Mouse (Mus musculus): ENCODE measurements around the gene Gm9125. TPM values are rescaled to one million over a fixed set of nuclear protein-coding genes. Genes with fewer than 3 reads are reported as not detected.
"Not testable (repeated sequence)": the region's sequence is repeated elsewhere in the genome, so short reads cannot be mapped to it uniquely, and the experiment has no call there.

Gm9125 gene
- not detected in 2 replicates for polyA plus RNA-seq (2015; fragmentation: Nextera tagmentation; extraction: Ambion mirVana)

GRCm38 (mm10) chr3:94054785-94055184, at the start of gene Gm9125:
Gm9125 (minus strand) TSS chr3:94054885.
- not testable (repeated sequence) for H3K36me3 ChIP-seq; H3K4me2 ChIP-seq; H3K4me3 ChIP-seq; H3K27ac ChIP-seq; ATAC-seq (ENCODE audit: insufficient number of reproducible peaks, insufficient read depth, low FRiP score, low TSS enrichment, low read depth); H3K9me3 ChIP-seq; H3K27me3 ChIP-seq; H3K4me1 ChIP-seq; H3K9ac ChIP-seq
- WGBS: 93% methylated on average over 2 of the region's 3 CpGs

GRCm38 (mm10) chr3:94072544-94072943, 17.9 kb upstream of the Gm9125 start, which contains the start of gene Gm10697:
Gm10697 (minus strand) TSS chr3:94072644.
- not testable (repeated sequence) for H3K4me3 ChIP-seq; H3K27me3 ChIP-seq; ATAC-seq (ENCODE audit: insufficient number of reproducible peaks, insufficient read depth, low FRiP score, low TSS enrichment, low read depth); H3K9ac ChIP-seq; H3K9me3 ChIP-seq; H3K27ac ChIP-seq; H3K36me3 ChIP-seq; H3K4me2 ChIP-seq; H3K4me1 ChIP-seq
- WGBS: 63% methylated on average over 1 of the region's 3 CpGs

- H3K4me1 ChIP-seq; H3K27ac ChIP-seq; H3K4me3 ChIP-seq; H3K9me3 ChIP-seq; H3K27me3 ChIP-seq; H3K4me2 ChIP-seq; H3K9ac ChIP-seq; H3K36me3 ChIP-seq; ATAC-seq (ENCODE audit: insufficient number of reproducible peaks, insufficient read depth, low FRiP score, low TSS enrichment, low read depth): not testable (repeated sequence)
- 50% methylated on average over 1 of the region's 5 CpGs for WGBS
These were observed 5.0 kb downstream of the Gm9125 start for GRCm38 (mm10) chr3:94049566-94050121.

GRCm38 (mm10) chr3:94038241-94038640, 16.4 kb downstream of the Gm9125 start:
- H3K27ac ChIP-seq; H3K4me1 ChIP-seq; H3K36me3 ChIP-seq; ATAC-seq (ENCODE audit: insufficient number of reproducible peaks, insufficient read depth, low FRiP score, low TSS enrichment, low read depth); H3K4me3 ChIP-seq; H3K27me3 ChIP-seq; H3K9me3 ChIP-seq; H3K4me2 ChIP-seq; H3K9ac ChIP-seq: not testable (repeated sequence)
- WGBS: 82% methylated on average over 1 of the region's 1 CpGs

GRCm38 (mm10) chr3:94034400-94034799, 20.3 kb downstream of the Gm9125 start:
- H3K4me2 ChIP-seq; H3K4me1 ChIP-seq; H3K27ac ChIP-seq; H3K9me3 ChIP-seq; H3K4me3 ChIP-seq; ATAC-seq (ENCODE audit: insufficient number of reproducible peaks, insufficient read depth, low FRiP score, low TSS enrichment, low read depth); H3K9ac ChIP-seq; H3K36me3 ChIP-seq; H3K27me3 ChIP-seq: not testable (repeated sequence)
- WGBS: 92% methylated on average over 17 of the region's 18 CpGs

Other genes starting within 250 kb of the Gm9125 start
- not detected in 2 replicates for gene Tdpoz3, start 228.9 kb downstream of the Gm9125 start, polyA plus RNA-seq (2015; fragmentation: Nextera tagmentation; extraction: Ambion mirVana)
- not detected in 2 replicates for gene Gm9117, start 111.3 kb downstream of the Gm9125 start, polyA plus RNA-seq (2015; fragmentation: Nextera tagmentation; extraction: Ambion mirVana)
- not detected in 2 replicates for gene Tdpoz5, start 93.6 kb downstream of the Gm9125 start, polyA plus RNA-seq (2015; fragmentation: Nextera tagmentation; extraction: Ambion mirVana)
- gene Gm10697, start 17.8 kb upstream of the Gm9125 start, polyA plus RNA-seq (2015; fragmentation: Nextera tagmentation; extraction: Ambion mirVana): not detected in 2 replicates
- not detected in 2 replicates for gene Gm10696, start 123.3 kb upstream of the Gm9125 start, polyA plus RNA-seq (2015; fragmentation: Nextera tagmentation; extraction: Ambion mirVana)
- gene Gm5286, start 141.8 kb upstream of the Gm9125 start, polyA plus RNA-seq (2015; fragmentation: Nextera tagmentation; extraction: Ambion mirVana): not detected in 2 replicates
- not detected in 2 replicates for gene Gm4778, start 209.2 kb upstream of the Gm9125 start, polyA plus RNA-seq (2015; fragmentation: Nextera tagmentation; extraction: Ambion mirVana)

All from embryonic facial prominence, embryonic 13.5 days (tissue).